Mouse (Mus musculus): Measurements from ENCODE around the gene Bcl2l1. TPM values are rescaled to one million over a fixed set of nuclear protein-coding genes. Genes with fewer than 3 reads are reported as not detected.

Bcl2l1 gene
- polyA plus RNA-seq, 2 experiments from 2014 or later, result 52.4 to 59.9 TPM

GRCm38 (mm10) chr2:152800762-152801113 lies 30.8 kb downstream of the Bcl2l1 start:
- ATAC-seq, result no peak

GRCm38 (mm10) chr2:152799954-152800761 lies 31.4 kb downstream of the Bcl2l1 start:
- no peak for ATAC-seq

DNA sequence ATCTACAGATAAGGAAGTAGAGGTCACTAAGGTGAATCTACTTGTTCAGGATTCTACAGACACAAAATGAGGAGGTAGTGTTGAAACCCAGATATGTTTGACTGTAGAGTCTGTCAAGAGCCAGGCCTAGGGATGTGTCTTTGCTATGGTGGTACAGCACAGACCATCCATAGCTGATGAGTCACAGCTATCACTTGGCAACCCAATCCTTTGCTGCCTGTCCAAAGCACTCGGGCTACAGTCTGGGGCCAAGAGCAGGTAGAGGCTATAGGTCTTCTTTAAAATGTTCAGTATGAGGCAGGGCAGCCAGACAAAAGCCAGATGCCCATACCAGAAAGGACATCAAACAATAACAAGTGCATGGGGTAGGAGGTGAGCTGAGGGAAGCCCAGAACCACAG lies 33.9 kb downstream of the Bcl2l1 start:
- ATAC-seq, result no peak

- no peak for ATAC-seq
Observed at GRCm38 (mm10) chr2:152794281-152794827, 37.2 kb downstream of the Bcl2l1 start.

- no peak for ATAC-seq
Observed at GRCm38 (mm10) chr2:152793381-152793780, 38.1 kb downstream of the Bcl2l1 start.

DNA sequence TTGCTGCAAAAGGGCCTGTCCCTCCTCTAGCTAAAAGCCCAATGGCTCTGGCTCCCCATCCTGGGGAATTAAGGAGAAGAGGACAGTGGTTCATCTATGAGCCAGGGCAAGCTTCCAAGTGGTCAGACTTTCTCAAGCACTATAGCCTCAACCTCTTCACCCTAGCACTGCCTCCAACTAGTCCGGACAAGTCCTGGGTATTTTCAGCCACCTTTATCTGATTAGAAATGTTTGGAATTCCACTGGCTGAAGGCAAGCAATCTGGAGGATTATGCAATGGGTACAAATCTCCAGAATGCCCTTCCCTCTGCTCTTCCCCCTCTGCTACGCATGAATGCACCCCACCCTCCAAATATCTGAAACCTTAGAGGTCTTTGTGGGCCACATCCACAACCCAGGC lies 39.1 kb downstream of the Bcl2l1 start:
- no peak for ATAC-seq

DNA sequence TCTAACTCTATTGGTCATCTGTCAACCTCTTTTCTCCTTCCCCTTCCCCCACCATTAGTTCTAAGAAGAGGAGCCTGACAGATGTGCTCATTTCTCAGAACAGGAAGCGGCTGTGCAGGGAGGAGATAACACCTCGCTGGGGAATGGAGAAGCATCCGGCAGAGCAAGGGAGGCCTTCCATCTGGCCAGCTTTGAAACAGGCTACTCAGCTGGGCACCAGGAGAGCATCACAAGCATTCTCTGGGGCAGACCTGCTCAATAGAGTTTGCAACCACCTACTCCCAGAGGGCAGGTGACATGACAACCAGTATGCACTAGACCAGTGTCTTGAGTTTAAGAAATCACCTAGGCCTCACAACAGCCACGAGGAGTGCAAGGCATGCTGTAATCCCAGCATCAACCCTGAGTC lies 41.9 kb downstream of the Bcl2l1 start:
- peak; percentile 80 for ATAC-seq

DNA sequence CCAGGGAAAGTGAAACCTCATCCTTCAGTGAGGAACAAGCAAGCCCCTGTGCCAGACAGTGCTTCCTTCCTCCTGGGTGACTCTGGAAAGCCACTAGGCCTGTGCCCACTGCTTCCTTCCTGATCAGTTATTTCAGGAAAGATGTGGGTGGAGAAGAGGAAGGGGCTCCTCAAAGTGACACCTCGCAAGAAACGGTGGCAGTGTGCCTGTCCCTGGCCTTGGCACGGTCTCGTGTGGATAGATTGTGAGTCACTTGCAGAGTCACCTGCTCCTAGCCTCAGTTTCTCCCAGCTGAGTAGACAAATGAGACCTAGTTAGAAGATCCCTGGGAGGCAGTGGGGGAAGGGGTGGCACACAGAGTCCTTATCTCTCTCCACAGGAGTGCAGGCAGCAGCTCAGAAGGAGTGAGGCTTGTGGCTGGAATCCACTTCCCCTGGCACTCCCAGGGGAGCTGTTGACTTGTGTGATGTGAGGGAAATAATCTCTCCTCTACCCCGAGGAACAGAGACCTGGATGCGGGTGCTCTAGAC lies 42.6 kb downstream of the Bcl2l1 start:
- ATAC-seq, result peak; percentile 10

- ATAC-seq, result peak; percentile 34
Observed at GRCm38 (mm10) chr2:152787543-152787942, 44.0 kb downstream of the Bcl2l1 start.

- no peak for ATAC-seq
Observed at GRCm38 (mm10) chr2:152787136-152787535, 44.4 kb downstream of the Bcl2l1 start.

DNA sequence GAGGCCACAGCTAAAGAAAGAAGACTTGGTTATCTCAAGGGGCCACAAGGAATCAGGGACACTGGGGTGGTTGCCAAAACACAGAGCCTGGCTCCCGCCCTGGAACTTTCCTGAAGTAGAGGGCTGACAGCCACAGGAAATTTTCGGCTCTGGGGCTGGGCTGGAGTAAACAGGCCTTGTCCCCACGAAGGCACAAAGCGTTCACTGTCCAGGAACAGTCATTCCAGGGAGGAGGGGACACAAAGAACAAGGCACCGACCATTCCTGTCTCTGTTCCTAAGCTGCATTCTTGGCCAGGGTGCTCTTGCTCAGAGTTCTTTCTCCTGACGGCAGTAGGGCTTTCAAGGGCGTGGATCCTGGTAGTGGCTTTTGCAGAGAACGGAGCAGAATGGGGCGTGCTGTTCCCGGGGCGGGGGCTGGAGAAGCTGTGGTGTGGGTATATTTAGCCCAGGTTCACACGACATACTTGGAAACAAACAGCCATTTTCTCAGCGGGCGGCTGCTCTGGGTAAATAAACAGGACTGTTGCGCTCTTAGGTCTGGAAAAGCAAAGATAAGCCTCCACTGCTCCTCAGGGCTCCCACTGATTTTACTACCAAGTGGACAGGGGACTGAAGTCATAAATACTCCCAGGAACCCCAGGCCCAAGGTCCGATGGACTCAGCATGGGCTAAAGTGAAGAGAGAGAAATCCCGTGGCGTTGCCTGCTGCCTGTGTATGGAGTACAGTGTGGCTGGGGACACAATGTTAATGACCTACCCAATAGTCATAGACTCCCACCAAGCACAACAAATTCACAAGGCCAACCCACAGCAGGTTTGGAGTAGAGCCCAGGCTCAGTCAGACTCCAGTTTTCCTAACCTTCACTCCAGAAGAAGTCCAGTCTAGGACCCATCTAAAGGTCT lies 45.8 kb downstream of the Bcl2l1 start:
- no peak for ATAC-seq

- ATAC-seq, result no peak
Observed at GRCm38 (mm10) chr2:152784640-152785039, 46.9 kb downstream of the Bcl2l1 start.

DNA sequence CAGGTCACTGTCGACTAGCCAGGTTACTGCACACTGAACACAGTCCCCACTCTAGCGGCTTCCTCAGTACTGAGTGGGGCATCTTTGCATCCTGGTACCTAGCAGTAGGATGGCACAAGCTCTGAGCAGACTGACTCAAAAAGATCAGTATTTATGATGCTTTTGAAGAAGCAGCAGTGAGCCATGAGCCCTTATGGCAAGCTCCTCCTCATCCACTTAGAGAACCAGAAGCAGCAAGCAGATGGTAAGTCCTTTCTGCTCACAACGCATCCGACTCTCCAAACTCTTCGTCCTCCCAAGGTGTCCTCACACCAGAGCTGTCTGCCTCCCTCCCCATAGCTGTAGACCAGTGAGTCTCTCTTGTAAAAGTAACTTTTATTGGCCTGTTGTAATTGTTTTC lies 48.3 kb downstream of the Bcl2l1 start:
- no peak for ATAC-seq

- ATAC-seq, result no peak
Observed at GRCm38 (mm10) chr2:152782656-152783055, 48.9 kb downstream of the Bcl2l1 start.

DNA sequence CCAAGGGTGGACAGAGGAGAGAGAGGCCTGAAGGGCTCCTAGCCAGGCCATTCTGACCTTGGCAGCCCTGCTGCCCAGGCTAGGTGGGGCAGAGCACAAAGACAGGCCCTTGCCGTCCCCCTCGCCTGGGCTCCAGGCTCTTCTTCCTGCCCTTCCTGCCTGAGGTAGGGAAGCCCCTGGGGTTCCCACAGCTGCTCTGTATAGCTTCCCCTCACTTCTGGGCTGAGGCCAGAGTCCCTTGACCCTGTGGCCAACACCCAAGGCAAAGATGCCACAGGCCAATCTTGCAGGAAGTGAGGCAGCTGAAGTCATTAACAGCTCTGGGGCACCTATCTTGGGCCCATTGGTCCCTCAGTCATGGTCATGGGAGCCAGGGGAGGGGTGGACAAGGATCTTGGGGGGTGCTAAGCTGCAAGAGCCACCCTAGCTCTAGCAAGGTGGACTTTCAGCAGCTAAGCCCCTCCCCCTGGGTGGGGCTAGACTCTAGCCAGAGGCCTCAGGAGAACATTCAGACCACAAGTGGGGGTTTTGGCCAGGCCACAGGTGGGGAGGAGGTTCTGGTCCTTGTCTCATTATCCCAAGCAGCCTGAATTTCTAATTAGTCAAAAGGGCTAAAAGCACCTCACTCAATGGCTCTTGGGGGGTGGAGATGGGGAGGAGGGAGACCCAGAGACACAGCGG lies 50.4 kb downstream of the Bcl2l1 start:
- ATAC-seq, result no peak

GRCm38 (mm10) chr2:152780466-152780865 lies 51.1 kb downstream of the Bcl2l1 start:
- no peak for ATAC-seq

DNA sequence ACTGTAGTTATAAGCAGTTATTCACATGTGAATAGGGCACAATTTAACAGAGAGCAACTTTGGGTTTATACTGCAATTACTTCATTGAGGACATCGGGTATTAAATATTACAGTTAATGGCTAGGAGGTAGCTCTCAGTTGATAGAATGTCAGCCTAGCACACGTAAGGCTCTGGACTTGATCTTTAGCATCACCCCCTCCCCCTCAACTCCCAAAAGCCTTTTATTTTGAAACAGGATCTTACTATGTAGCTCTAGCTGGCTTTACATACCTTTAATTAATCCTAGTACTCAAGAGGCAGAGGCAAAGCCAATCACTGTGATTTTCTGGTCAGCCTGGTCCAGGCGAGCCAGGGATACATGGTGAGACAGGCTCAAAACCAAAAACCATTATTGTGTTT lies 54.4 kb downstream of the Bcl2l1 start:
- no peak for ATAC-seq

- ATAC-seq, result no peak
Observed at GRCm38 (mm10) chr2:152776435-152776834, 55.1 kb downstream of the Bcl2l1 start.

- ATAC-seq, result no peak
Observed at GRCm38 (mm10) chr2:152776019-152776418, 55.5 kb downstream of the Bcl2l1 start.

- peak; percentile 88 for ATAC-seq
Observed at GRCm38 (mm10) chr2:152775357-152775756, 56.2 kb downstream of the Bcl2l1 start.

DNA sequence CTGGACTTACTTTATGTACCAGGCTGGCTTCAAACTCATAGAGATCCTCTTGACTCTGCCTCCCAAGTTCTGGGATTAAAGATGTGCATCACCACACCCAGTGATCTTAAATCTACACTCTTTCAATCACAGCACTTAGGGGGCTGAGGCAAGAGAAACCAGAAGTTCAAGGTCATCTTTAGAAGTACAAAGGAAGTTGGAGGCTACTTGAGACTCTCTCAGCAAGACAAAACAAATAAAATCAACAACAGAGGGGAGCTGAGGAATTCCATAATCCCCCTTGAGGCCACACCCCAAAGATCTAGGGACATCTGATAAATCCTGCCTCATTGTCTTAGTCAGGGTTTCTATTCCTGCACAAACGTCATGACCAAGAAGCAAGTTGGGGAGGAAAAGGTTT lies 59.3 kb downstream of the Bcl2l1 start:
- no peak for ATAC-seq

- no peak for ATAC-seq
Observed at GRCm38 (mm10) chr2:152771571-152771970, 60.0 kb downstream of the Bcl2l1 start.

- no peak for ATAC-seq
Observed at GRCm38 (mm10) chr2:152769677-152770076, 61.9 kb downstream of the Bcl2l1 start.

Data from activated CD4-positive, CD25-positive, alpha-beta regulatory T cell, adult 4 months (primary cell).